Mouse (Mus musculus) hindlimb bud, embryonic 11.5 days (tissue): ENCODE results near the gene Olfr470.
"Not testable (repeated sequence)": the region's sequence is repeated elsewhere in the genome, so short reads cannot be mapped to it uniquely, and the experiment has no call there.

Experiments
- DNase-seq: peaks from one replicate; pipeline ENCODE4 v3.0.0-alpha.2; 2012; ENCODE audit warnings: low read depth, low spot score; ENCODE audit errors: extremely low spot score

The Olfr470 gene

GRCm38 (mm10) chr7:107847390-107847789, at the start of gene Olfr470:
Gene Olfr470, minus strand, starts transcription at chr7:107847490.
- DNase-seq: not testable (repeated sequence)

DNA sequence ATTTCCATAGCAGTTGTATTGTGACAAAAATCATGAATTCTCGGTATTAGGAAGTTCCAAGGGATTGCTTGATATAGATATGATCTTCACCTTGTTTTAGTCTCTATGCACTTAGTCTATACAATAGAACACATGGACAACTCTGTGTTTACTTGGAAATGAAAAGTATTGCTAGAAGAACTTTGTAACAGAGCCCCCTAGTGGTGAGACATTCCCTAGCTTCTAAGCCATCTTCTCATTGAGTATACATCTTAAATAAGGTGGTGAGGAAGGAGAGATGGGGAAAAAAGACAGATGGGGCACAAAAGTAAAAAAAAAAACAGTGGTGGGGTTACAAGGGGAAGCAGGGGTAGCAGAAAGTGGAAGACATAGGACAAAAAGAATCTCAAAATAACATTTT, 5.6 kb downstream of the Olfr470 start:
- DNase-seq: no peak

GRCm38 (mm10) chr7:107825441-107825840, 21.8 kb downstream of the Olfr470 start, which contains the start of gene Olfr469:
Gene Olfr469, minus strand, starts transcription at chr7:107825541.
- not testable (repeated sequence) for DNase-seq

- DNase-seq: not testable (repeated sequence)
Observed at GRCm38 (mm10) chr7:107823867-107824266, 23.4 kb downstream of the Olfr470 start.

- no peak for DNase-seq
Observed at GRCm38 (mm10) chr7:107819442-107819841, 27.8 kb downstream of the Olfr470 start.

DNA sequence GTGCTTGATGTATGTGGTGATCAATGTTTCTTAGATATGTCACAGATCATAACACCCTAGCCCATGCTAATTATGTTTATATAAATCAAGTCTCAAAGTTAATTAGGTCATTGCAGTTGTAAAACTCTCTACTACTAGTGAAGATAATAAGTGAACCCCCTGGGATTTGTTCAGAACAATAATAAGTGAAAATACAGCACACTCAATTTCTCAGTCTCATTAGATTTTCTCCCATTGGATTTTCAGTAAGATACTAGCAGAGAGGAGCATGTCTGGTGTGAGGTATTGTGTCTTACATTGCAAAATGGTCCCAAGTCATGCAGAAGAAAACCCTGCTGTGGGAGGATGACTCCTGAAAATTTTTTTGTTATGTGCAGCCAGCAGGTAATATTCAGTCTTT, 35.3 kb downstream of the Olfr470 start, which contains the start of gene Olfr467:
Olfr467 (plus strand) TSS at position 301 of the 400 bp plus-strand sequence.
- DNase-seq: no peak

- no peak for DNase-seq
Observed at GRCm38 (mm10) chr7:107802138-107802537, 45.2 kb downstream of the Olfr470 start.

DNA sequence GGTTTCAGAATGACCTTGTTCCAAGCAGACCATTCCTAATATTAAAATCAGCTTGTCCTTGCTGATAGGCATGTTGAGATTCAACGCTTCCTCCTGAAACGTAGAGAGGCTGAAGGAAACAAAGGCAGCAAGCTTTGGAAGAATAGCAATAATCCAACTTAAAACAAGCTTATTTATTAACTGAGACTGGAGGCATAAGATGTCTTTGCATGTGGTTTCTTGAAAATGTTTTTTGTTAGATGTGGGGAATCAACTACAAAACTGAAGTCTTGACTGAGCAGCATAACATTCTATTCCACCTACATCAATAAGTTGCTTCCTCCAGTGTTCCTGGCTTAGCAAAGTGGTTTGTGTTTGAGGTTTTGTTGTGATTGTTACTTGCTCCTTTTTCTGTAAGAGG, 46.2 kb downstream of the Olfr470 start, which contains the start of gene Ovch2:
Ovch2 (minus strand) TSS at position 101 of the 400 bp plus-strand sequence.
- DNase-seq: no peak

GRCm38 (mm10) chr7:107796500-107796899, 50.8 kb downstream of the Olfr470 start:
- DNase-seq: no peak
